Mouse (Mus musculus) ES-Bruce4 (cell line): ENCODE results near the gene Selenop. TPM values are rescaled to one million over a fixed set of nuclear protein-coding genes. Genes with fewer than 3 reads are reported as not detected.
"Not testable (repeated sequence)": the region's sequence is repeated elsewhere in the genome, so short reads cannot be mapped to it uniquely, and the experiment has no call there.

Experiments
- H3K27ac ChIP-seq: 2 replicates; pipeline ENCODE4 v1.5.1; 2012; ENCODE audit warnings: low read length, inconsistent platforms; ENCODE audit not compliant: insufficient read depth
- H3K27me3 ChIP-seq: 2 replicates; pipeline ENCODE4 v1.6.1; 2012; ENCODE audit warnings: mild to moderate bottlenecking, low read length, inconsistent platforms; ENCODE audit not compliant: control insufficient read depth, poor library complexity, insufficient read depth, severe bottlenecking
- H3K36me3 ChIP-seq: 2 replicates; pipeline ENCODE4 v1.6.1; 2012; ENCODE audit warnings: inconsistent platforms, mild to moderate bottlenecking, low read length, moderate library complexity; ENCODE audit not compliant: control insufficient read depth, poor library complexity, insufficient read depth, severe bottlenecking
- H3K4me1 ChIP-seq: one replicate; pipeline ENCODE4 v1.8.1; 2011; ENCODE audit warnings: low read length; ENCODE audit not compliant: control insufficient read depth, insufficient read depth
- H3K4me3 ChIP-seq: 2 replicates; pipeline ENCODE4 v1.5.1; 2011; ENCODE audit warnings: low read depth, mild to moderate bottlenecking, low read length
- H3K9ac ChIP-seq: 2 replicates; pipeline ENCODE4 v1.6.1; 2012; ENCODE audit warnings: low read depth, mild to moderate bottlenecking, inconsistent platforms; ENCODE audit not compliant: poor library complexity, severe bottlenecking
- H3K9me3 ChIP-seq: replicated peaks from 2 replicates; pipeline ENCODE4 v1.6.1; 2012; ENCODE audit warnings: mild to moderate bottlenecking, low read length, inconsistent platforms; ENCODE audit not compliant: control insufficient read depth, poor library complexity, insufficient read depth, severe bottlenecking
- CTCF ChIP-seq: IDR thresholded peaks from one replicate; pipeline ENCODE4 v1.8.1; 2011; ENCODE audit warnings: low read depth, low read length
- EP300 ChIP-seq: IDR thresholded peaks from 2 replicates; pipeline ENCODE4 v1.6.1; 2011; ENCODE audit warnings: low read depth, low read length; ENCODE audit not compliant: insufficient read depth
- POLR2A ChIP-seq: IDR thresholded peaks from one replicate; pipeline ENCODE4 v1.8.1; 2011; ENCODE audit warnings: low read length; ENCODE audit not compliant: insufficient read depth
- polyA plus RNA-seq: library from polyadenylated mRNA; stranded (reverse); fragments of >200 nt; gene quantifications from 2 replicates; pipeline ENCODE4 v1.2.4, GENCODE M21; 2011; ENCODE audit warnings: low read depth; ENCODE audit not compliant: missing spikeins, insufficient read depth, insufficient read length

Selenop gene
- 18.5 and 19.3 TPM in 2 replicates for polyA plus RNA-seq

GRCm38 (mm10) chr15:3268247-3268646 is at the start of gene Selenop:
TSS of gene Selenop (plus strand) at chr15:3268547.
- TF ChIP-seq CTCF (no peak), EP300 (no peak), POLR2A (no peak)
- no peak within 1 kb of the TSS for H3K9ac ChIP-seq
- H3K4me3 ChIP-seq = no peak within 1 kb of the TSS
- H3K9me3 ChIP-seq = no peaks in the 10 kb centered on the region
- no peaks in the 10 kb centered on the region for H3K36me3 ChIP-seq
- H3K4me1 ChIP-seq = peaks cover 6% of the 10 kb centered on the region
- H3K27ac ChIP-seq = no peak within 1 kb of the TSS
- H3K27me3 ChIP-seq = no peaks in the 10 kb centered on the region

GRCm38 (mm10) chr15:3218668-3219067 is 49.7 kb upstream of the Selenop start:
- H3K27me3 ChIP-seq, H3K9me3 ChIP-seq, H3K4me3 ChIP-seq, H3K36me3 ChIP-seq, H3K9ac ChIP-seq, H3K27ac ChIP-seq, H3K4me1 ChIP-seq: not testable (repeated sequence)

- Histone ChIP-seq H3K4me3 (no peak overlapping the region), H3K9me3 (no peaks in the 10 kb centered on the region), H3K27me3 (no peaks in the 10 kb centered on the region), H3K27ac (no peak overlapping the region), H3K36me3 (no peaks in the 10 kb centered on the region), H3K9ac (no peak overlapping the region), H3K4me1 (no peaks in the 10 kb centered on the region)
- TF ChIP-seq CTCF (no peak), POLR2A (no peak), EP300 (no peak)
Measured at GRCm38 (mm10) chr15:3222803-3223437, 45.4 kb upstream of the Selenop start.

GRCm38 (mm10) chr15:3226573-3226972 is 41.8 kb upstream of the Selenop start:
- Histone ChIP-seq H3K4me3 (no peak overlapping the region), H3K36me3 (no peaks in the 10 kb centered on the region), H3K27me3 (no peaks in the 10 kb centered on the region), H3K9ac (no peak overlapping the region), H3K27ac (no peak overlapping the region), H3K4me1 (no peaks in the 10 kb centered on the region), H3K9me3 (no peaks in the 10 kb centered on the region)
- TF ChIP-seq EP300 = no peak
- no peak for TF ChIP-seq CTCF
- no peak for TF ChIP-seq POLR2A

- TF ChIP-seq CTCF = no peak
- TF ChIP-seq POLR2A = no peak
- TF ChIP-seq EP300 = no peak
- H3K9me3 ChIP-seq = no peaks in the 10 kb centered on the region
- H3K36me3 ChIP-seq = no peaks in the 10 kb centered on the region
- H3K4me1 ChIP-seq = no peaks in the 10 kb centered on the region
- no peak overlapping the region for H3K9ac ChIP-seq
- H3K27me3 ChIP-seq = no peaks in the 10 kb centered on the region
- H3K4me3 ChIP-seq = no peak overlapping the region
- no peak overlapping the region for H3K27ac ChIP-seq
Measured at GRCm38 (mm10) chr15:3228185-3228584, 40.2 kb upstream of the Selenop start.

GRCm38 (mm10) chr15:3228990-3229389 is 39.4 kb upstream of the Selenop start:
- no peak overlapping the region for H3K27ac ChIP-seq
- TF ChIP-seq POLR2A (no peak), EP300 (no peak), CTCF (no peak)
- peaks cover 1% of the 10 kb centered on the region for H3K4me1 ChIP-seq
- no peaks in the 10 kb centered on the region for H3K9me3 ChIP-seq
- H3K27me3 ChIP-seq = no peaks in the 10 kb centered on the region
- no peak overlapping the region for H3K9ac ChIP-seq
- H3K4me3 ChIP-seq = no peak overlapping the region
- H3K36me3 ChIP-seq = no peaks in the 10 kb centered on the region
